30 mouse cellular contexts compared by ENCODE assay signal in genomic region chr10:21167165-21167564, GRCm38 (mm10).
"Had no signal": no experiment of that assay in that cellular context is flagged by ENCODE, and none has a peak within 500 bp of the region (broad histone marks: within the 10 kb centered on the region; RNA-seq: fewer than 3 reads in every experiment).

No protein-coding gene starts in this region.

- DNase-seq: left cerebral cortex, postnatal 4 days; liver; liver, embryonic 13.5 days; liver, postnatal 0 days; lung, adult 18-20 months; lung, adult 2 months; lung, embryonic 14.5 days; lung, postnatal 10 days; lung, postnatal 14 days; lung, postnatal 36 days; lung, postnatal 4 days; midbrain, embryonic 14.5 days had no signal

- H3K4me3 ChIP-seq: left cerebral cortex, adult 2 months; limb, embryonic 10.5 days; limb, embryonic 12.5 days; limb, embryonic 13.5 days; limb, embryonic 15.5 days; liver, embryonic 13.5 days; liver, embryonic 15.5 days; lung, embryonic 15.5 days; midbrain, embryonic 10.5 days; midbrain, embryonic 12.5 days; midbrain, embryonic 13.5 days; midbrain, embryonic 15.5 days; myocyte; neural tube, embryonic 12.5 days; neural tube, embryonic 13.5 days had no signal

- H3K9me3 ChIP-seq: limb, embryonic 10.5 days; limb, embryonic 12.5 days; limb, embryonic 13.5 days; limb, embryonic 15.5 days; liver, embryonic 13.5 days; liver, embryonic 15.5 days; lung, embryonic 15.5 days; midbrain, embryonic 10.5 days; midbrain, embryonic 13.5 days; midbrain, embryonic 15.5 days; neural tube, embryonic 12.5 days; neural tube, embryonic 13.5 days had no signal

- ATAC-seq: liver, postnatal 0 days; lung, postnatal 0 days; midbrain, embryonic 13.5 days; midbrain, embryonic 15.5 days had no signal

- H3K27me3 ChIP-seq: megakaryocyte, embryonic 14.5 days had no signal

- H3K4me1 ChIP-seq: limb, embryonic 10.5 days; limb, embryonic 12.5 days; limb, embryonic 13.5 days; limb, embryonic 15.5 days; liver, embryonic 13.5 days; liver, embryonic 15.5 days; lung, embryonic 15.5 days; midbrain, embryonic 10.5 days; midbrain, embryonic 12.5 days; midbrain, embryonic 13.5 days; midbrain, embryonic 15.5 days; neural tube, embryonic 12.5 days; neural tube, embryonic 13.5 days had no signal

- H3K4me2 ChIP-seq: limb, embryonic 12.5 days; limb, embryonic 13.5 days; limb, embryonic 15.5 days; liver, embryonic 13.5 days; liver, embryonic 15.5 days; lung, embryonic 14.5 days; lung, embryonic 15.5 days; midbrain, embryonic 12.5 days; midbrain, embryonic 13.5 days; midbrain, embryonic 15.5 days; neural tube, embryonic 12.5 days; neural tube, embryonic 13.5 days had no signal

- H3K27ac ChIP-seq: left cerebral cortex, adult 2 months; limb, embryonic 10.5 days; limb, embryonic 12.5 days; limb, embryonic 13.5 days; limb, embryonic 15.5 days; liver, embryonic 13.5 days; liver, embryonic 14.5 days; liver, embryonic 15.5 days; lung, embryonic 15.5 days; macrophage; midbrain, embryonic 10.5 days; midbrain, embryonic 12.5 days; midbrain, embryonic 13.5 days; midbrain, embryonic 15.5 days; neural tube, embryonic 12.5 days; neural tube, embryonic 13.5 days had no signal

- H3K9ac ChIP-seq: limb, embryonic 12.5 days; limb, embryonic 13.5 days; limb, embryonic 15.5 days; liver, embryonic 13.5 days; liver, embryonic 14.5 days; liver, embryonic 15.5 days; liver, postnatal 0 days; lung, embryonic 14.5 days; lung, embryonic 15.5 days; midbrain, embryonic 12.5 days; midbrain, embryonic 13.5 days; midbrain, embryonic 15.5 days; neural tube, embryonic 12.5 days; neural tube, embryonic 13.5 days had no signal

- H3K36me3 ChIP-seq: limb, embryonic 10.5 days; limb, embryonic 12.5 days; limb, embryonic 13.5 days; limb, embryonic 15.5 days; liver, embryonic 13.5 days; liver, embryonic 15.5 days; lung, embryonic 15.5 days; midbrain, embryonic 10.5 days; midbrain, embryonic 12.5 days; midbrain, embryonic 13.5 days; midbrain, embryonic 15.5 days; neural tube, embryonic 12.5 days; neural tube, embryonic 13.5 days had no signal
